Mouse (Mus musculus): ENCODE measurements at regions not wholly inside any gene's neighbourhood (a gene's known extent, or its start where the extent isn't known, plus 50 kb on each side); places are given as distances from the start of the nearest gene placed in this dataset.
A peak's percentile ranks its signal among the peaks of the same experiment; 100 is the strongest.

- no peaks in the 10 kb centered on the region for H3K79me2 ChIP-seq (replicated peaks; ENCODE audit: control insufficient read depth, insufficient read depth, low read length)
- H3K4me3 ChIP-seq, result no peak overlapping the region
- H3K4me1 ChIP-seq (ENCODE audit: control insufficient read depth, insufficient read depth, low read length), result no peaks in the 10 kb centered on the region
- H3K36me3 ChIP-seq (ENCODE audit: control insufficient read depth, insufficient read depth, low read length), result no peaks in the 10 kb centered on the region
- 72% methylated on average over 2 of the region's 2 CpGs for whole genome bisulfite sequencing
- no peak for DNase-seq
- intact Hi-C loops (cut with DNase I), result no loop called here
- TF ChIP-seq POLR2A (IDR thresholded peaks at IDR 0.05; ENCODE audit: insufficient read depth, low read depth, low read length) (no peak), EP300 (IDR thresholded peaks at IDR 0.05; ENCODE audit: insufficient read depth, low read depth, low read length) (no peak), CTCF (IDR thresholded peaks at IDR 0.05) (peak; percentile 38)
- H3K27me3 ChIP-seq (ENCODE audit: control insufficient read depth, insufficient read depth, low read length), result no peaks in the 10 kb centered on the region
- H3K27ac ChIP-seq, result no peak overlapping the region
- no peak overlapping the region for H3K9ac ChIP-seq (ENCODE audit: low read depth, low read length)
These were observed 73.0 kb downstream of the Tsen15 start for GRCm38 (mm10) chr1:152313480-152313879.

GRCm38 (mm10) chr1:152305461-152305860 lies 81.0 kb downstream of the Tsen15 start:
- TF ChIP-seq CTCF (IDR thresholded peaks at IDR 0.05), result no peak
- no peak for TF ChIP-seq EP300 (IDR thresholded peaks at IDR 0.05; ENCODE audit: insufficient read depth, low read depth, low read length)
- TF ChIP-seq POLR2A (IDR thresholded peaks at IDR 0.05; ENCODE audit: insufficient read depth, low read depth, low read length), result no peak
- no peak overlapping the region for H3K9ac ChIP-seq (ENCODE audit: low read depth, low read length)
- no peak overlapping the region for H3K4me3 ChIP-seq
- WGBS, result 68% methylated on average over 3 of the region's 3 CpGs
- no peaks in the 10 kb centered on the region for H3K27me3 ChIP-seq (ENCODE audit: control insufficient read depth, insufficient read depth, low read length)
- intact Hi-C loops (cut with DNase I), result no loop called here
- peaks cover 5% of the 10 kb centered on the region; the same call in 1 of the 2 replicates for H3K4me1 ChIP-seq (ENCODE audit: control insufficient read depth, insufficient read depth, low read length)
- H3K36me3 ChIP-seq (ENCODE audit: control insufficient read depth, insufficient read depth, low read length), result no peaks in the 10 kb centered on the region; the same call in 1 of the 2 replicates
- no peaks in the 10 kb centered on the region for H3K79me2 ChIP-seq (replicated peaks; ENCODE audit: control insufficient read depth, insufficient read depth, low read length)
- DNase-seq, result no peak
- no peak overlapping the region for H3K27ac ChIP-seq

GRCm38 (mm10) chr1:152304487-152305130 lies 81.9 kb downstream of the Tsen15 start:
- 47% methylated on average over 14 of the region's 14 CpGs for WGBS
- H3K4me1 ChIP-seq (ENCODE audit: control insufficient read depth, insufficient read depth, low read length), result peaks cover 5% of the 10 kb centered on the region; the same call in 1 of the 2 replicates
- H3K4me3 ChIP-seq, result no peak overlapping the region
- H3K9ac ChIP-seq (ENCODE audit: low read depth, low read length), result peak overlapping the region; percentile 38; the same call in 1 of the 2 replicates
- no peaks in the 10 kb centered on the region; the same call in 1 of the 2 replicates for H3K36me3 ChIP-seq (ENCODE audit: control insufficient read depth, insufficient read depth, low read length)
- TF ChIP-seq POLR2A (IDR thresholded peaks at IDR 0.05; ENCODE audit: insufficient read depth, low read depth, low read length) (no peak), CTCF (IDR thresholded peaks at IDR 0.05) (no peak), EP300 (IDR thresholded peaks at IDR 0.05; ENCODE audit: insufficient read depth, low read depth, low read length) (no peak)
- intact Hi-C loops (cut with DNase I), result no loop called here
- H3K27ac ChIP-seq, result peak overlapping the region; percentile 83
- no peaks in the 10 kb centered on the region for H3K79me2 ChIP-seq (replicated peaks; ENCODE audit: control insufficient read depth, insufficient read depth, low read length)
- DNase-seq, result peak; percentile 40 to 61
- H3K27me3 ChIP-seq (ENCODE audit: control insufficient read depth, insufficient read depth, low read length), result no peaks in the 10 kb centered on the region

- intact Hi-C loops (cut with DNase I), result no loop called here
- Histone ChIP-seq H3K27ac (no peak overlapping the region), H3K9ac (ENCODE audit: low read depth, low read length) (no peak overlapping the region), H3K27me3 (ENCODE audit: control insufficient read depth, insufficient read depth, low read length) (no peaks in the 10 kb centered on the region), H3K36me3 (ENCODE audit: control insufficient read depth, insufficient read depth, low read length) (no peaks in the 10 kb centered on the region; the same call in 1 of the 2 replicates), H3K4me3 (no peak overlapping the region), H3K4me1 (ENCODE audit: control insufficient read depth, insufficient read depth, low read length) (peaks cover 5% of the 10 kb centered on the region; the same call in 1 of the 2 replicates), H3K79me2 (replicated peaks; ENCODE audit: control insufficient read depth, insufficient read depth, low read length) (no peaks in the 10 kb centered on the region)
- WGBS, result 88% methylated on average over 8 of the region's 8 CpGs
- no peak for TF ChIP-seq POLR2A (IDR thresholded peaks at IDR 0.05; ENCODE audit: insufficient read depth, low read depth, low read length)
- TF ChIP-seq CTCF (IDR thresholded peaks at IDR 0.05), result no peak
- no peak for TF ChIP-seq EP300 (IDR thresholded peaks at IDR 0.05; ENCODE audit: insufficient read depth, low read depth, low read length)
- no peak for DNase-seq
These were observed 85.1 kb downstream of the Tsen15 start for GRCm38 (mm10) chr1:152301355-152301754.

GRCm38 (mm10) chr1:152292196-152292736 lies 94.2 kb downstream of the Tsen15 start:
- H3K4me3 ChIP-seq, result no peak overlapping the region
- no peak overlapping the region for H3K9ac ChIP-seq (ENCODE audit: low read depth, low read length)
- TF ChIP-seq CTCF (IDR thresholded peaks at IDR 0.05), result no peak
- no peak for TF ChIP-seq EP300 (IDR thresholded peaks at IDR 0.05; ENCODE audit: insufficient read depth, low read depth, low read length)
- no peak for TF ChIP-seq POLR2A (IDR thresholded peaks at IDR 0.05; ENCODE audit: insufficient read depth, low read depth, low read length)
- H3K79me2 ChIP-seq (replicated peaks; ENCODE audit: control insufficient read depth, insufficient read depth, low read length), result no peaks in the 10 kb centered on the region
- no peak overlapping the region for H3K27ac ChIP-seq
- H3K4me1 ChIP-seq (ENCODE audit: control insufficient read depth, insufficient read depth, low read length), result no peaks in the 10 kb centered on the region; the same call in 1 of the 2 replicates
- no peak for DNase-seq
- no peaks in the 10 kb centered on the region for H3K36me3 ChIP-seq (ENCODE audit: control insufficient read depth, insufficient read depth, low read length)
- no peaks in the 10 kb centered on the region for H3K27me3 ChIP-seq (ENCODE audit: control insufficient read depth, insufficient read depth, low read length)
- WGBS, result 65% methylated on average over 9 of the region's 9 CpGs
- intact Hi-C loops (cut with DNase I), result loop anchor here (5.0 kb wide), 2 partner anchors 75 to 205 kb away; no protein-coding TSS in a partner anchor

- peak overlapping the region; percentile 10; the same call in 1 of the 2 replicates for H3K4me3 ChIP-seq
- WGBS, result 24% methylated on average over 7 of the region's 7 CpGs
- intact Hi-C loops (cut with DNase I), result loop anchor here (1.0 to 5.0 kb wide), 3 partner anchors 77 to 470 kb away; no protein-coding TSS in a partner anchor
These were observed 95.7 kb downstream of the Tsen15 start for GRCm38 (mm10) chr1:152290768-152291167.

More at GRCm38 (mm10) chr1:152290768-152291167, 95.7 kb downstream of the Tsen15 start:
- TF ChIP-seq CTCF (IDR thresholded peaks at IDR 0.05) (peak; percentile 91), POLR2A (IDR thresholded peaks at IDR 0.05; ENCODE audit: insufficient read depth, low read depth, low read length) (no peak), EP300 (IDR thresholded peaks at IDR 0.05; ENCODE audit: insufficient read depth, low read depth, low read length) (peak; percentile 62; the same call in 1 of the 2 replicates)
- peak; percentile 73 to 79 for DNase-seq
- H3K27me3 ChIP-seq (ENCODE audit: control insufficient read depth, insufficient read depth, low read length), result no peaks in the 10 kb centered on the region
- no peaks in the 10 kb centered on the region for H3K79me2 ChIP-seq (replicated peaks; ENCODE audit: control insufficient read depth, insufficient read depth, low read length)
- H3K36me3 ChIP-seq (ENCODE audit: control insufficient read depth, insufficient read depth, low read length), result no peaks in the 10 kb centered on the region
- H3K4me1 ChIP-seq (ENCODE audit: control insufficient read depth, insufficient read depth, low read length), result no peaks in the 10 kb centered on the region; the same call in 1 of the 2 replicates
- no peak overlapping the region for H3K27ac ChIP-seq
- H3K9ac ChIP-seq (ENCODE audit: low read depth, low read length), result no peak overlapping the region

All from heart, adult 2 months (tissue).